Mouse (Mus musculus): ENCODE data around the gene Nup43. TPM values are rescaled to one million over a fixed set of nuclear protein-coding genes. Genes with fewer than 3 reads are reported as not detected.

Gene Nup43
- polyA plus RNA-seq, 1 experiment from 2014 or later: 26.8 TPM

- no peak for ATAC-seq
- Histone ChIP-seq H3K4me2 (ENCODE audit: low read length) (no peak overlapping the region), H3K27ac (ENCODE audit: low read length) (no peak overlapping the region), H3K4me3 (ENCODE audit: low read depth, low read length) (no peak overlapping the region), H3K4me1 (ENCODE audit: control insufficient read depth, insufficient read depth, low read length) (no peaks in the 10 kb centered on the region), H3K9ac (ENCODE audit: low read depth, low read length) (no peak overlapping the region), H3K27me3 (ENCODE audit: control insufficient read depth, insufficient read depth, low read depth, low read length) (no peaks in the 10 kb centered on the region), H3K9me3 (replicated peaks; ENCODE audit: control insufficient read depth, low read length, poor library complexity, severe bottlenecking) (no peaks in the 10 kb centered on the region), H3K36me3 (ENCODE audit: control insufficient read depth, insufficient read depth, low read length) (peaks cover 44% of the 10 kb centered on the region)
- 96% methylated on average over 12 of the region's 12 CpGs for WGBS
Observed at GRCm38 (mm10) chr10:7640366-7640765, 26.9 kb upstream of the Nup43 start.

GRCm38 (mm10) chr10:7645911-7646310 is 21.4 kb upstream of the Nup43 start:
- WGBS: 96% methylated on average over 2 of the region's 2 CpGs
- Histone ChIP-seq H3K4me1 (ENCODE audit: control insufficient read depth, insufficient read depth, low read length) (no peaks in the 10 kb centered on the region), H3K27ac (ENCODE audit: low read length) (no peak overlapping the region), H3K36me3 (ENCODE audit: control insufficient read depth, insufficient read depth, low read length) (peaks cover 27% of the 10 kb centered on the region), H3K4me2 (ENCODE audit: low read length) (no peak overlapping the region), H3K9me3 (replicated peaks; ENCODE audit: control insufficient read depth, low read length, poor library complexity, severe bottlenecking) (no peaks in the 10 kb centered on the region), H3K4me3 (ENCODE audit: low read depth, low read length) (no peak overlapping the region), H3K27me3 (ENCODE audit: control insufficient read depth, insufficient read depth, low read depth, low read length) (no peaks in the 10 kb centered on the region), H3K9ac (ENCODE audit: low read depth, low read length) (no peak overlapping the region)
- ATAC-seq: no peak

- Histone ChIP-seq H3K4me3 (ENCODE audit: low read depth, low read length) (no peak overlapping the region), H3K9ac (ENCODE audit: low read depth, low read length) (no peak overlapping the region), H3K36me3 (ENCODE audit: control insufficient read depth, insufficient read depth, low read length) (peaks cover 17% of the 10 kb centered on the region), H3K27me3 (ENCODE audit: control insufficient read depth, insufficient read depth, low read depth, low read length) (no peaks in the 10 kb centered on the region), H3K4me2 (ENCODE audit: low read length) (no peak overlapping the region), H3K4me1 (ENCODE audit: control insufficient read depth, insufficient read depth, low read length) (no peaks in the 10 kb centered on the region), H3K9me3 (replicated peaks; ENCODE audit: control insufficient read depth, low read length, poor library complexity, severe bottlenecking) (no peaks in the 10 kb centered on the region), H3K27ac (ENCODE audit: low read length) (no peak overlapping the region)
- no peak for ATAC-seq
- WGBS: 88% methylated on average over 4 of the region's 4 CpGs
Observed at GRCm38 (mm10) chr10:7649059-7649458, 18.2 kb upstream of the Nup43 start.

GRCm38 (mm10) chr10:7651057-7651456 is 16.2 kb upstream of the Nup43 start:
- no peaks in the 10 kb centered on the region for H3K9me3 ChIP-seq (replicated peaks; ENCODE audit: control insufficient read depth, low read length, poor library complexity, severe bottlenecking)
- no peak overlapping the region for H3K4me2 ChIP-seq (ENCODE audit: low read length)
- 93% methylated on average over 2 of the region's 2 CpGs for WGBS
- H3K9ac ChIP-seq (ENCODE audit: low read depth, low read length): no peak overlapping the region
- H3K36me3 ChIP-seq (ENCODE audit: control insufficient read depth, insufficient read depth, low read length): peaks cover 11% of the 10 kb centered on the region
- H3K4me3 ChIP-seq (ENCODE audit: low read depth, low read length): no peak overlapping the region
- H3K4me1 ChIP-seq (ENCODE audit: control insufficient read depth, insufficient read depth, low read length): no peaks in the 10 kb centered on the region
- no peak overlapping the region for H3K27ac ChIP-seq (ENCODE audit: low read length)
- H3K27me3 ChIP-seq (ENCODE audit: control insufficient read depth, insufficient read depth, low read depth, low read length): no peaks in the 10 kb centered on the region
- ATAC-seq: no peak

GRCm38 (mm10) chr10:7662471-7663141 is 4.7 kb upstream of the Nup43 start:
- H3K9ac ChIP-seq (ENCODE audit: low read depth, low read length): peak overlapping the region; percentile 94
- peaks cover 16% of the 10 kb centered on the region for H3K4me1 ChIP-seq (ENCODE audit: control insufficient read depth, insufficient read depth, low read length)
- no peaks in the 10 kb centered on the region for H3K9me3 ChIP-seq (replicated peaks; ENCODE audit: control insufficient read depth, low read length, poor library complexity, severe bottlenecking)
- 0% methylated on average over 42 of the region's 44 CpGs for WGBS
- no peaks in the 10 kb centered on the region for H3K36me3 ChIP-seq (ENCODE audit: control insufficient read depth, insufficient read depth, low read length)
- H3K4me3 ChIP-seq (ENCODE audit: low read depth, low read length): peak overlapping the region; percentile 100
- H3K27ac ChIP-seq (ENCODE audit: low read length): peak overlapping the region; percentile 96
- peak overlapping the region; percentile 96 for H3K4me2 ChIP-seq (ENCODE audit: low read length)
- ATAC-seq: peak; percentile 79
- H3K27me3 ChIP-seq (ENCODE audit: control insufficient read depth, insufficient read depth, low read depth, low read length): no peaks in the 10 kb centered on the region

- Histone ChIP-seq H3K27me3 (ENCODE audit: control insufficient read depth, insufficient read depth, low read depth, low read length) (no peaks in the 10 kb centered on the region), H3K4me1 (ENCODE audit: control insufficient read depth, insufficient read depth, low read length) (peaks cover 23% of the 10 kb centered on the region), H3K27ac (ENCODE audit: low read length) (peak overlapping the region; percentile 96), H3K9ac (ENCODE audit: low read depth, low read length) (peak overlapping the region; percentile 94), H3K4me2 (ENCODE audit: low read length) (peak overlapping the region; percentile 96), H3K9me3 (replicated peaks; ENCODE audit: control insufficient read depth, low read length, poor library complexity, severe bottlenecking) (no peaks in the 10 kb centered on the region), H3K36me3 (ENCODE audit: control insufficient read depth, insufficient read depth, low read length) (no peaks in the 10 kb centered on the region), H3K4me3 (ENCODE audit: low read depth, low read length) (peak overlapping the region; percentile 100)
- under 1% methylated on average over 61 of the region's 64 CpGs for WGBS
- peak; percentile 92 for ATAC-seq
Observed at GRCm38 (mm10) chr10:7663159-7664026, 3.9 kb upstream of the Nup43 start.

- Histone ChIP-seq H3K9ac (ENCODE audit: low read depth, low read length) (peak overlapping the region; percentile 94), H3K9me3 (replicated peaks; ENCODE audit: control insufficient read depth, low read length, poor library complexity, severe bottlenecking) (no peaks in the 10 kb centered on the region), H3K4me1 (ENCODE audit: control insufficient read depth, insufficient read depth, low read length) (peaks cover 24% of the 10 kb centered on the region), H3K4me2 (ENCODE audit: low read length) (peak overlapping the region; percentile 96), H3K4me3 (ENCODE audit: low read depth, low read length) (peak overlapping the region; percentile 100), H3K36me3 (ENCODE audit: control insufficient read depth, insufficient read depth, low read length) (no peaks in the 10 kb centered on the region), H3K27me3 (ENCODE audit: control insufficient read depth, insufficient read depth, low read depth, low read length) (no peaks in the 10 kb centered on the region), H3K27ac (ENCODE audit: low read length) (peak overlapping the region; percentile 96)
- ATAC-seq: no peak
- WGBS: 76% methylated on average over 6 of the region's 6 CpGs
Observed at GRCm38 (mm10) chr10:7664027-7664526, 3.2 kb upstream of the Nup43 start.

GRCm38 (mm10) chr10:7664889-7665288 is 2.4 kb upstream of the Nup43 start:
- Histone ChIP-seq H3K4me3 (ENCODE audit: low read depth, low read length) (no peak overlapping the region), H3K4me2 (ENCODE audit: low read length) (no peak overlapping the region), H3K27me3 (ENCODE audit: control insufficient read depth, insufficient read depth, low read depth, low read length) (no peaks in the 10 kb centered on the region), H3K9me3 (replicated peaks; ENCODE audit: control insufficient read depth, low read length, poor library complexity, severe bottlenecking) (no peaks in the 10 kb centered on the region), H3K4me1 (ENCODE audit: control insufficient read depth, insufficient read depth, low read length) (peaks cover 24% of the 10 kb centered on the region), H3K36me3 (ENCODE audit: control insufficient read depth, insufficient read depth, low read length) (no peaks in the 10 kb centered on the region), H3K9ac (ENCODE audit: low read depth, low read length) (no peak overlapping the region), H3K27ac (ENCODE audit: low read length) (no peak overlapping the region)
- ATAC-seq: no peak
- WGBS: 84% methylated on average over 1 of the region's 1 CpGs

- Histone ChIP-seq H3K4me2 (ENCODE audit: low read length) (no peak overlapping the region), H3K9ac (ENCODE audit: low read depth, low read length) (no peak overlapping the region), H3K9me3 (replicated peaks; ENCODE audit: control insufficient read depth, low read length, poor library complexity, severe bottlenecking) (no peaks in the 10 kb centered on the region), H3K27me3 (ENCODE audit: control insufficient read depth, insufficient read depth, low read depth, low read length) (no peaks in the 10 kb centered on the region), H3K4me1 (ENCODE audit: control insufficient read depth, insufficient read depth, low read length) (peaks cover 5% of the 10 kb centered on the region), H3K36me3 (ENCODE audit: control insufficient read depth, insufficient read depth, low read length) (peaks cover 15% of the 10 kb centered on the region; the same call in 1 of the 2 replicates), H3K4me3 (ENCODE audit: low read depth, low read length) (no peak overlapping the region), H3K27ac (ENCODE audit: low read length) (no peak overlapping the region)
- ATAC-seq: peak; percentile 52; the same call in 1 of the 2 replicates
- WGBS: 72% methylated on average over 1 of the region's 1 CpGs
Observed at GRCm38 (mm10) chr10:7673673-7674072, 6.4 kb downstream of the Nup43 start.
